Mouse (Mus musculus) C2C12 (cell line): ENCODE measurements at regions not wholly inside any gene's neighbourhood (a gene's known extent, or its start where the extent isn't known, plus 50 kb on each side); places are given as distances from the start of the nearest gene placed in this dataset.

Source experiments
- H3K27me3 ChIP-seq: one replicate; pipeline ENCODE4 v1.6.1; 2011; ENCODE audit not compliant: control insufficient read depth, insufficient read depth, insufficient read length
- H3K36me3 ChIP-seq: one replicate; pipeline ENCODE4 v1.6.1; 2011; ENCODE audit not compliant: control insufficient read depth, insufficient read depth
- H3K4me3 ChIP-seq: one replicate; pipeline ENCODE4 v1.5.1; 2011; ENCODE audit warnings: mild to moderate bottlenecking, control low read depth; ENCODE audit not compliant: poor library complexity, insufficient read depth, severe bottlenecking
- H3K79me2 ChIP-seq: one replicate; pipeline ENCODE4 v1.6.1; 2011; ENCODE audit not compliant: control insufficient read depth, insufficient read depth
- H3K79me3 ChIP-seq: one replicate; pipeline ENCODE4 v1.6.1; 2011; ENCODE audit warnings: low read depth, control low read depth
- H3ac ChIP-seq: one replicate; pipeline ENCODE3; 2011; ENCODE audit warnings: low read depth; ENCODE audit not compliant: control insufficient read depth, insufficient read length
- CEBPB ChIP-seq: IDR thresholded peaks from one replicate; pipeline ENCODE4 v1.6.1; 2011; ENCODE audit warnings: low read depth, mild to moderate bottlenecking, control low read depth, moderate library complexity
- CTCF ChIP-seq: IDR thresholded peaks from one replicate; pipeline ENCODE4 v1.5.1; 2011; ENCODE audit not compliant: control insufficient read depth, insufficient read depth, insufficient read length
- FOSL1 ChIP-seq: IDR thresholded peaks from one replicate; pipeline ENCODE4 v1.8.0; 2011; ENCODE audit warnings: mild to moderate bottlenecking, low read length; ENCODE audit not compliant: poor library complexity, insufficient read depth, severe bottlenecking
- MAX ChIP-seq: IDR thresholded peaks from one replicate; pipeline ENCODE4 v1.6.1; 2011; ENCODE audit warnings: mild to moderate bottlenecking, control low read depth
- MYOD1 ChIP-seq: IDR thresholded peaks from one replicate; pipeline ENCODE4 v1.6.1; 2011; ENCODE audit warnings: low read depth; ENCODE audit not compliant: control insufficient read depth, insufficient read length
- MYOG ChIP-seq: IDR thresholded peaks from one replicate; pipeline ENCODE4 v1.6.1; 2011; ENCODE audit not compliant: control insufficient read depth, insufficient read length; ENCODE audit errors: extremely low read depth
- USF1 ChIP-seq: IDR thresholded peaks from one replicate; pipeline ENCODE4 v1.6.1; 2011; ENCODE audit warnings: low read depth, mild to moderate bottlenecking, control low read depth, moderate library complexity

DNA sequence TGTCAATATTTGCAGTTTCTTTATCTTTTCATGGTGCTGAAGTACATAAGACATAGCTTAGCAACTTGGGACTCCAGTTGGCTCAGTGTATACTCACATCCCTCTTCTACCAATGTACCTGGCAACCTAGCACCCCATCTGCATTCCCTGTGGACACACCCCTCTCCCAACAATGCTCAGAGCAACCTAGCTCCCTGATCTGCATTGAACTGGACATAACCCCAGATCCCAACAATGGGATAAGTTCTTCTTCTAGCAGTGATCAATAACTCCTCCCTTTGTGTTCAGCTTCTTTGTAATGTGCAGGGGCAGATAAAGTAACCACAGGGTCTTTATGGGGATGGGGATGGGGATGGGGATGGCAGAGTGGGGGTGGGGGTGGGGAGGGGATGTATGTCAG, 79.4 kb downstream of the Snrpe start:
- Histone ChIP-seq H3K36me3 (no peaks in the 10 kb centered on the region), H3K79me2 (no peaks in the 10 kb centered on the region), H3K4me3 (no peak overlapping the region), H3ac (no peak overlapping the region), H3K79me3 (no peaks in the 10 kb centered on the region), H3K27me3 (no peaks in the 10 kb centered on the region)
- no peak for TF ChIP-seq MAX

DNA sequence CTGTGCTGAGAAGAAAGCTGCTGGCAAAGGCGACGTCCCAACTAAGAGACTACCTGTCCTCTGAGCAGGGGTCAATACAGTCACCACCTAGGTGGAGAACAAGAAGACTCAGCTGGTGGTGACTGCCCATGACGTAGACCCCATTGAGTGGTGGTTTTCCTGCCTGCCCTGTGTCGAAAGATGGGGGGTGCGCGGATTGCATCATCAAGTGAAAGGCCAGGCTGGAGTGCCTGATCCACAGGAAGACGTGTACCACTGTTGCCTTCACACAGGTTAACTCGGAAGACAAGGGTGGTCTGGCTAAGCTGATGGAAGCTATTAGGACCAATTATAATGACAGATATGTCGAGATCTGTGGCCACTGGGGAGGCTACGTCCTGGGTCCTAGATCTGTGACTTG, 80.3 kb downstream of the Snrpe start:
- no peak overlapping the region for H3ac ChIP-seq
- H3K4me3 ChIP-seq, result no peak overlapping the region
- no peaks in the 10 kb centered on the region for H3K79me2 ChIP-seq
- H3K79me3 ChIP-seq, result no peaks in the 10 kb centered on the region
- H3K36me3 ChIP-seq, result no peaks in the 10 kb centered on the region
- no peaks in the 10 kb centered on the region for H3K27me3 ChIP-seq
- peak; percentile 4 for TF ChIP-seq CEBPB
- no peak for TF ChIP-seq USF1

DNA sequence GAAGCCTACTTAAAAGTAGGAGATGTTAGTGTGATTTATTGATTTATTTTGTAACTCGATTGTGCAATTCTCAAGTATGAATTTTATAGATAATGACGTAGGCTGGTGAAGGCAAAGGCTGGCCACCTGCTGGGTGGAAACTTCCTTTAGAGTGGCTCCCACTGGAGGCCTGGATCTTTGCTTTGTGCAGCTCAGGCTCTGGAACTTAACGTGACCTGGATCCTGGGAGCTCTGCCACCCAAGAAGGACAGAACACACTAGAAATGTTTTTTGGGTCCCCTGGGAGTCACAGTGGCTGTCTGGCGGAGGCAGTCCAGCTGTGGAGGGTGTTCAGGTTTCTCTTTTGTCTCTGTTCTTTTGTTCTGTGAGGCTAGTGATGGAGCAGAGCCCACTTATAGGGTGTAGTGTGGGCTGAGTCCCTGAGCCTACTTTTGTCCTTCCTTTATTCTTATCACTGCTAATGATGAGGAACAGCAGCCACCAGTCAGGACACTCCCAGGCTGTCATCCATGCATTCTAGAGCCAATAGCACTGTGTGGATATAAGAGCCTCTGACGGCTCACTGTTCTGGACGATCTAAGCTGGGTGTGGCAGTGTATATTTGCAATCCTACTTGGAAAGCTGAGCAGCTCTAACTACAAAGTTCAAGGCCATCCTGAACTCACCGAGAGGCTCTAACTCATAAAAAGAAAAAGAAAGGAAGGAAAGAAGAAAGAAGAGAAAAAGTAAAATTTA, 82.3 kb downstream of the Snrpe start:
- H3ac ChIP-seq, result no peak overlapping the region
- H3K27me3 ChIP-seq, result no peaks in the 10 kb centered on the region
- no peak overlapping the region for H3K4me3 ChIP-seq
- no peaks in the 10 kb centered on the region for H3K79me2 ChIP-seq
- TF ChIP-seq CTCF (no peak), MYOD1 (no peak), MAX (no peak), MYOG (no peak), USF1 (no peak), CEBPB (no peak), FOSL1 (no peak)
- H3K79me3 ChIP-seq, result no peaks in the 10 kb centered on the region
- H3K36me3 ChIP-seq, result no peaks in the 10 kb centered on the region

DNA sequence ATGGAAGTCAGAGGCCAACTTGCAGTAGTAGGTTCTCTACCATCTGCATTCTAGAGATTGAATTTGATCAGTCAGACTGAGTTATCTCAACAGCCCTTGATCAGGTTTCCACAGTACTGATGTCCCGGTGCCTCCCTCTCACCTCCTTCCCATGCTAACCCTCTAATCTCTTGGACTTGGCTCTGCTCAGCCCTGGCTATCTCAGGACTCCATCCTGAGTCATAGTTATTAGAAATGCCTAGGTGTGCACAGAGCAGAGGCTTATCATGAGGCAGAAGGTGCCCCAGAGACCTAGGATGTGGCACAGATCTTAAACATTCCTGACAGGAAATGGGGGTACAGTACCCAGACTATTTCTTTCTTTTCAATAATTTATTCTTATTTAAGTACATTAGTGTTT, 87.3 kb downstream of the Snrpe start:
- Histone ChIP-seq H3K27me3 (peaks cover 13% of the 10 kb centered on the region), H3ac (no peak overlapping the region), H3K79me2 (no peaks in the 10 kb centered on the region), H3K4me3 (no peak overlapping the region), H3K79me3 (no peaks in the 10 kb centered on the region), H3K36me3 (no peaks in the 10 kb centered on the region)
- TF ChIP-seq CTCF, result no peak
- TF ChIP-seq CEBPB, result no peak
- TF ChIP-seq MYOD1, result no peak
- no peak for TF ChIP-seq MYOG
- TF ChIP-seq USF1, result no peak
- TF ChIP-seq FOSL1, result no peak
- no peak for TF ChIP-seq MAX

DNA sequence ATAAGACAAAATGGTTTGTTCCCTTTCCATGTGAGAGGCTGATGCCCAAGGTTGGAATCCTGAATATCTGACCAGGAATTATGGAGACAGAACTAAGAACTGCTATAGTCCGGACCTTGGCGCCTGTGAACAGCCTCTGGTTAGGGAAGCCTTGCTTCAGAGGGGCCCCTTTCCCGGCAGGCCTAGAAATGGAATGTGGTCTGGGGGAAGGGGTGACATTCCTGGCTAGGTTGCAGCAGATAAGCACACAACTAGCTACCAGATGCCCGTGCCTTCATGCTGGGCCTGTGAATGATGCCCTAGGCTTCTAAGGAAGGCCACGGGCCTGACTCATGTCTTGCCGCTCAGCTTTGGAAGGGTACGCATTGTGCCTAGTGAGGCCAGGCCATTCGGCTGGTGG, 89.4 kb downstream of the Snrpe start:
- TF ChIP-seq USF1, result no peak
- Histone ChIP-seq H3K4me3 (no peak overlapping the region), H3K79me3 (no peaks in the 10 kb centered on the region), H3K27me3 (peaks cover 13% of the 10 kb centered on the region), H3K79me2 (no peaks in the 10 kb centered on the region), H3K36me3 (no peaks in the 10 kb centered on the region), H3ac (no peak overlapping the region)

DNA sequence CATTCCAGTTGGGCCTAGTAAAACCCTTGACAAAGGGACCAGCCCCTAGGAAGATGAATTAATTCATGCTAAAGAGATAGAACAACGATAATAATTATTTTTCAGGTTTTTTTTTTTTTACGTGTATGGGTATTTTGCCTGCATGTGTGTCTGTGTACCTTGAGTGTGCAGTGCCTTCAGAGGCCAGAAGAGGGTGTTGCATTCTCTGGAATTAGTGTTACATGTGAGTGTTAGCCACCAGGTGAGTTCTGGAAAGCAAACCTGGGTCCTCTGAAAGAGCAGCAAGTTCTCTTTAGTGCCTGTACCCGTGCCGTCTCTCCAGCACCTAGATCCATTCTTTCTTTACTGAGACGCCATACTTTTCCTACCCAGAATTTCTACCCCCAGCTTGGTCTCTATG, 92.8 kb upstream of the Sox13 start:
- Histone ChIP-seq H3K79me2 (no peaks in the 10 kb centered on the region), H3K36me3 (no peaks in the 10 kb centered on the region), H3K27me3 (peaks cover 13% of the 10 kb centered on the region), H3K79me3 (no peaks in the 10 kb centered on the region), H3ac (no peak overlapping the region), H3K4me3 (no peak overlapping the region)
- TF ChIP-seq CEBPB, result no peak
- TF ChIP-seq FOSL1, result no peak
- no peak for TF ChIP-seq USF1
- TF ChIP-seq MYOG, result no peak
- TF ChIP-seq MYOD1, result no peak
- TF ChIP-seq MAX, result no peak
- TF ChIP-seq CTCF, result no peak

DNA sequence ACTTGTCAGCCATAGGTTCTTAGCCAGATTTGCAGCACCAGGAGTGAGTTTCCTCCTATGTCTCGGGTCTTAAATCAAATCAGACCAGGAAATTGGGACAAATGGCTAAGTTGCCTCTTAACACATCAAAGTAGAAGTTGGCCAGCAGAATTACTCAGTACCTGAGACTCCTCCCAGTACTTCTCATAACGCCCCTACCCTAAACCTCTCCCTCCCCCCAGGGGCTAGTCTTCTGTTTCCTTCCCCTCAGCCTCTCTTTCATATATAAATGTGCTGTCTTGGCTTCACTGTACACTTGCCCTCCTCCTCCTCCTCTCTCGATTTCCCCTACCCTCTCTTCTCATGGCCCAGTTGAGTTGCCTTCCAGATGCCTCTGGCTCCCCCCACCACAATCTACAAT, 79.9 kb upstream of the Sox13 start:
- H3K4me3 ChIP-seq, result no peak overlapping the region
- H3K79me2 ChIP-seq, result no peaks in the 10 kb centered on the region
- peaks cover 16% of the 10 kb centered on the region for H3K27me3 ChIP-seq
- H3K79me3 ChIP-seq, result no peaks in the 10 kb centered on the region
- no peaks in the 10 kb centered on the region for H3K36me3 ChIP-seq
- no peak overlapping the region for H3ac ChIP-seq
- TF ChIP-seq CTCF, result no peak
- TF ChIP-seq MYOG, result no peak
- TF ChIP-seq MAX, result no peak
- TF ChIP-seq USF1, result no peak
- no peak for TF ChIP-seq MYOD1
- no peak for TF ChIP-seq CEBPB
- no peak for TF ChIP-seq FOSL1
